ENCODE assay signal across 21 mouse cellular contexts in the genomic region with DNA sequence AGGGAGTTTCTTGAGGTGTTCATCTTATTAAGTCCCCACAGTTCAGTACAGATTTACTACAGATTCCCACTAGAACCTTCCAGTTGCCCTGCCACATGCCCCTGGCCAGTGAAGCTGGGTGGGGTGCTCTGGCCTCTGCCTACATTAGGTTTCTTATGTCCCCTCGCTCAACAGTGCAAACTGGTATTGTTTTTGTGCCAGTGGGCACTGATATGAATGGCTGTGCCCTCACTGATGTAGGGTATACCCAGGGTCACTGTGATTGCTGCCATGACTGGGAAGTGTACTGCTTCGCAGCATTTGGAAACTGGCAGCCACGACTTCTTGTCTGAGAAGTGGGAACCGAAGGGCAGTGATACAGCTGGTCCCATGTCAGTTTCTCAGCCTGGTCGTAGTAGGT.
DNase-seq lines count a peak whose midpoint lies in the region; ATAC-seq lines count a peak whose summit lies in the region.
"Had no signal": no experiment of that assay in that cellular context is flagged by ENCODE, and none has a peak within 500 bp of the region (broad histone marks: within the 10 kb centered on the region; RNA-seq: fewer than 3 reads in every experiment).

No protein-coding gene starts in this region.

- ATAC-seq in intestine, embryonic 16.5 days: no peak
- ATAC-seq in forebrain, embryonic 15.5 days (replicated peaks): no peak
- ATAC-seq: forebrain, embryonic 14.5 days had no signal

- WGBS in heart, embryonic 10.5 days: 87% methylated on average over 5 of the region's 5 CpGs
- 97% methylated on average over 5 of the region's 5 CpGs for WGBS in intestine, embryonic 16.5 days
- WGBS in forebrain, embryonic 15.5 days: 96% methylated on average over 5 of the region's 5 CpGs

- no peak overlapping the region for H3K4me2 ChIP-seq in intestine, embryonic 16.5 days (ENCODE audit: low read depth, low read length)
- no peak overlapping the region for H3K4me2 ChIP-seq in forebrain, embryonic 15.5 days (replicated peaks)
- H3K4me2 ChIP-seq: embryonic facial prominence, embryonic 13.5 days; embryonic facial prominence, embryonic 15.5 days; forebrain, embryonic 12.5 days had no signal

- H3K27ac ChIP-seq in heart, embryonic 10.5 days: no peak overlapping the region
- peak overlapping the region; percentile 88; the same call in 1 of the 2 replicates for H3K27ac ChIP-seq in intestine, embryonic 16.5 days (ENCODE audit: low read length)
- H3K27ac ChIP-seq in forebrain, embryonic 15.5 days (replicated peaks): no peak overlapping the region
- H3K27ac ChIP-seq: embryonic facial prominence, embryonic 13.5 days; embryonic facial prominence, embryonic 15.5 days; forebrain, embryonic 10.5 days; forebrain, embryonic 12.5 days had no signal

- DNase-seq in heart, embryonic 10.5 days (ENCODE audit: low spot score): peak; percentile 58
- no peak for DNase-seq in heart, adult 9 months (ENCODE audit: low spot score in 2 of 2)
- DNase-seq in kidney, postnatal 10 days: peak; percentile 4
- DNase-seq in kidney, adult 11 months: no peak
- DNase-seq: adrenal gland, adult 2 months; adrenal gland, postnatal 10 days; adrenal gland, postnatal 25 days; cerebellum, adult 11 months; cerebellum, adult 18-20 months; cerebellum, adult 8-10 months; cerebellum, adult 9-11 months; cerebellum, postnatal 36 days; embryo, embryonic 11 days had no signal

- peaks cover 22% of the 10 kb centered on the region for H3K4me1 ChIP-seq in heart, embryonic 10.5 days
- peaks cover 24% of the 10 kb centered on the region for H3K4me1 ChIP-seq in intestine, embryonic 16.5 days (ENCODE audit: control insufficient read depth, insufficient read depth, low read length)
- peaks cover 9% of the 10 kb centered on the region for H3K4me1 ChIP-seq in forebrain, embryonic 15.5 days

- H3K9me3 ChIP-seq in heart, embryonic 10.5 days: no peaks in the 10 kb centered on the region
- no peaks in the 10 kb centered on the region for H3K9me3 ChIP-seq in intestine, embryonic 16.5 days (ENCODE audit: control insufficient read depth, low read length)
- H3K9me3 ChIP-seq in forebrain, embryonic 15.5 days: no peaks in the 10 kb centered on the region
- H3K9me3 ChIP-seq: embryonic facial prominence, embryonic 13.5 days; embryonic facial prominence, embryonic 15.5 days; forebrain, embryonic 10.5 days; forebrain, embryonic 12.5 days had no signal

- no peaks in the 10 kb centered on the region for H3K27me3 ChIP-seq in heart, embryonic 10.5 days (ENCODE audit: insufficient read depth, poor library complexity, severe bottlenecking)
- no peaks in the 10 kb centered on the region for H3K27me3 ChIP-seq in intestine, embryonic 16.5 days (replicated peaks; ENCODE audit: control insufficient read depth, insufficient read depth, low read length)
- H3K27me3 ChIP-seq in forebrain, embryonic 15.5 days: no peaks in the 10 kb centered on the region
- H3K27me3 ChIP-seq: embryonic facial prominence, embryonic 13.5 days; embryonic facial prominence, embryonic 15.5 days; forebrain, embryonic 12.5 days had no signal

- H3K36me3 ChIP-seq in heart, embryonic 10.5 days: no peaks in the 10 kb centered on the region
- no peaks in the 10 kb centered on the region for H3K36me3 ChIP-seq in intestine, embryonic 16.5 days (ENCODE audit: control insufficient read depth, insufficient read depth, low read length)
- no peaks in the 10 kb centered on the region for H3K36me3 ChIP-seq in forebrain, embryonic 15.5 days
- H3K36me3 ChIP-seq: forebrain, embryonic 12.5 days had no signal

- no peak overlapping the region; the same call in 1 of the 2 replicates for H3K9ac ChIP-seq in intestine, embryonic 16.5 days (ENCODE audit: low read depth, low read length)
- no peak overlapping the region for H3K9ac ChIP-seq in forebrain, embryonic 15.5 days (replicated peaks)
- H3K9ac ChIP-seq: embryonic facial prominence, embryonic 13.5 days; embryonic facial prominence, embryonic 15.5 days; forebrain, embryonic 12.5 days had no signal

- no peak overlapping the region for H3K4me3 ChIP-seq in heart, embryonic 10.5 days
- no peak overlapping the region for H3K4me3 ChIP-seq in intestine, embryonic 16.5 days (ENCODE audit: low read length)
- H3K4me3 ChIP-seq in forebrain, embryonic 15.5 days: no peak overlapping the region
- H3K4me3 ChIP-seq: embryonic facial prominence, embryonic 13.5 days; embryonic facial prominence, embryonic 15.5 days; erythroblast, embryonic 14.5 days; forebrain, embryonic 10.5 days; forebrain, embryonic 12.5 days had no signal

Comparison
In these comparisons a context has a peak if more than half of its experiments do, and no peak if none do; other contexts are left out.
1. DNase-seq: peak in heart, embryonic 10.5 days (single experiment) and kidney, postnatal 10 days (single experiment); none in heart, adult 9 months (0 of 2) and kidney, adult 11 months (single experiment).